Mouse (Mus musculus): Measurements from ENCODE around the gene P2ry6. TPM values are rescaled to one million over a fixed set of nuclear protein-coding genes. Genes with fewer than 3 reads are reported as not detected.

Gene P2ry6
- total RNA-seq (2021) = 1 to 10 TPM; 4.1 to 4.5 TPM
- long read RNA-seq, experiment 1, partial matches to known transcripts = 0 of 6 reads
- long read RNA-seq, experiment 1, other reads (novel, unspliced or antisense) = 3 of 6 reads
- long read RNA-seq, experiment 2, partial matches to known transcripts = 0 of 7 reads
- long read RNA-seq, experiment 2, other reads (novel, unspliced or antisense) = 3 of 7 reads

DNA sequence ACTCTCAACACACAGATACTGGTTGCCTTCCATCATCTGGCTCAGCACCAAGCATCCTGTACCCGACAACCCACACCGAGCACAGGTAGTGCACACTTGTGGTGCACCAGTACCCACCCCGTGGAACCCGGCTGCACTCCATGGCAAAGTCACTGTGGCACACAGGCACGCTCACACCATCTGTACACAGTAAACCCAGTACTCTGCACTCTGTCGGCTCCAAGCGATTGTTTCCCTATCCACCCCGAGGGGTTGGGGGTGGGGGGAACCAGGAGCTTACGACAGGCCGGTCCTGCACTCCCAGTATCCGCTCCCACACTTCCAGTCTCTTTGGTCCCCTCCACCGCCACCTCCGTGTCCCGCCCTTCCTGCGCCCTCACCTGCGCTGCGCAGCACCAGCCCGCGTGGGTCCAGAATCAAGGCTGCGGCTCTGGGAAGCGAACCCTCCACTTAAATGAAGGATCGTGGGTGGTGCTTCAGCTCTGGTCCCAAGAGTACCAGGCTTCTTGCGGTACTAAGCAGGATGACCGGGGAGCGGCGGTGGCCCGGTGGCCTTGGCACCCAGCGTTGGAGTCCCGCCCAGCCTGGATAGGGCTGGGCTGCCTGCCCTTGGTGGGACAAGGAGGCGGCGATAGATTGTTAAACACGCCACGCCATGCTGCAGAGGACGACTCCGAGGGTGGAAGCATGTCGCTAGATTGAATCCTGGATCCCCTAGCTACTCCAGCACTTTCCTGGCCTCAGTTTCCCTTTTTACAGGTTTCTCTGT lies at the start of gene P2ry6:
TSS of gene P2ry6 (minus strand) at position 515 of the 769 bp plus-strand sequence.
- intact Hi-C loops (cut with DNase I) = no loop called here
- peak in 1 of 2 experiments; percentile 73 for DNase-seq

DNA sequence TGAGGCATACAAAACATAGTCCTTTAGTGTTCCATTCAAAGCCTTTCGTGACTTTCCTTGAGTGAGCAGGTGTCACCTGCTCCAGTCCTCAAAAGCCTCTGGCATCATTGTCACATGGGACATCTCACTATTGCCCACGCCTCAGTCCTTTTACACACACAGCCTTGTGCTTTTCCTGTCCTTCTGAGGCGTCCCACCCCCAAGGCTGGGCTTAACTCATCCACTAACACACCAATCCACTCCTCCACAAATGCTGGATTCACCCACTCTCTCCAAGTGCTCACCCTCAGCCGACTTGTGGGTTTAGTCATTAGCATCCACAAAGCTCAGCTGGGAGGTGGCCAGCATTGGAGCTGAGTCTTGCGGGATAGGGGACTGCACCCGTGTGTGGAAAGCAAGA lies 43.0 kb upstream of the P2ry6 start:
- no peak for DNase-seq
- intact Hi-C loops (cut with DNase I) = no loop called here

DNA sequence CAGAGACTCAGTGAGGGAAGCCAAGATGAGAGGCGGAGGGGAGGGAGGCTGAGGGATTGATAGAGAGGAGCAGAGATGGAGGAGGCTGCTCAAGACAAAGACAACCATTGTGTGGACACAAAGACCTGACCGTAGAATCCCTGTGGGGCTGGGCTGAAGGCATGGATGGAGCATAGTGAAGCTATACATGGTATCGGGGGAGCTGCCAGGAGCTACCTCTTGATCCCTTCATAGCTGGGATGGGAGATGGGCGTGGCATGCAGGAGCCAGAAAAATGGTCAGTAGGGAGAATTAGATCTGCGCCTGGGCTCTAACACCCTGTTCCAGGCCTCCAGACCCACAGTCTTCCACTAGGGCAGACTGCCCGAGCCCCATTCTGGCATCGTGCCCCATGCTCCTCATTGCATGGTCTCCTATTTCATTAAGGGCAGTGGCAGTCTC lies 42.6 kb upstream of the P2ry6 start:
- DNase-seq = no peak
- intact Hi-C loops (cut with DNase I) = no loop called here

GRCm38 (mm10) chr7:101014985-101015384 lies 40.5 kb upstream of the P2ry6 start:
- intact Hi-C loops (cut with DNase I) = no loop called here
- DNase-seq = no peak

DNA sequence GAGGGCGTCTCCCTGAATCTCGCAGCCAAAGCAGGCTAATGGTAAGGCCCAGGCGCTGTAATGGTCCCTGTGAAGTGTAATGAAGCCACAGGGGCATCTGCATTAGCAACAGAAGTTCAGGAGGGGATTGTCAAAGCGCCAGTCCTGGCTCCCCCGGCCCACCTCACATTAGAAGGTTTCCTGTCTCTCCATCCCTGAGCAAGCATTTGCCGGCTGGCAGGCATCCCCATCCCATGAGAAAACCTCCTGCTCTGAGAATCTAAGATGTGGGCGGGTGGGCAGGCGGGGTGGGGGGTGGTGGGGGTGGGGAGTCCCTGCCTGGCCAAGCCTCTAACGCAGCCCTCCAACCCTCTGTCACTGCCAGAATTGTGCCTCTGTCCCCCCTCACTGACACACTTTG lies 39.6 kb upstream of the P2ry6 start:
- intact Hi-C loops (cut with DNase I) = no loop called here
- DNase-seq = no peak

DNA sequence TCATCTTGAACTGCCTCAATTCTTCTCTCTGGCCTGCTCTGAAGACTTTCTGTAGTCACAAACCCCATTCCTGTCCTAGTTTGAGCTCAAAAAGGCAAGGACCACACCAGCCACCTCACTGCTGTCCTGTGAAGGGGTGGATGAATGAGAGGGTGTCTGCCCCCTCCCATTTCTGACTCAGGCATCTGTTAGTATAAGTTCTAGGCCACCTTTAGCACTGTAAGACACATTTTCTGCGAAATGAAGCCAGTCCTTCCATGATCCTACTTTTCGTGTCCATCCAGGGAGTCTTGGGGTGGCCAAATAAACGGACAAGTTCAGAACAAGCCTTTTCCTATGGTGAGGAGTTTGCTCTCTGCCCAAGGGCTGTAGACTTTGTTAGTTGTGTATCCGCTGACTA lies 38.1 kb upstream of the P2ry6 start, which contains the start of gene P2ry2:
TSS of gene P2ry2 (minus strand) at position 326 of the 400 bp plus-strand sequence.
- DNase-seq = no peak
- intact Hi-C loops (cut with DNase I) = loop anchor here (2.0 kb wide), 2 partner anchors 24 to 36 kb away; no protein-coding TSS in a partner anchor

GRCm38 (mm10) chr7:101011681-101012367 lies 37.4 kb upstream of the P2ry6 start:
- peak; percentile 85 to 86 for DNase-seq
- intact Hi-C loops (cut with DNase I) = loop anchor here (2.0 kb wide), 2 partner anchors 23 to 37 kb away; no protein-coding TSS in a partner anchor

- no peak for DNase-seq
- intact Hi-C loops (cut with DNase I) = no loop called here
Observed at GRCm38 (mm10) chr7:101010741-101011140, 36.3 kb upstream of the P2ry6 start.

DNA sequence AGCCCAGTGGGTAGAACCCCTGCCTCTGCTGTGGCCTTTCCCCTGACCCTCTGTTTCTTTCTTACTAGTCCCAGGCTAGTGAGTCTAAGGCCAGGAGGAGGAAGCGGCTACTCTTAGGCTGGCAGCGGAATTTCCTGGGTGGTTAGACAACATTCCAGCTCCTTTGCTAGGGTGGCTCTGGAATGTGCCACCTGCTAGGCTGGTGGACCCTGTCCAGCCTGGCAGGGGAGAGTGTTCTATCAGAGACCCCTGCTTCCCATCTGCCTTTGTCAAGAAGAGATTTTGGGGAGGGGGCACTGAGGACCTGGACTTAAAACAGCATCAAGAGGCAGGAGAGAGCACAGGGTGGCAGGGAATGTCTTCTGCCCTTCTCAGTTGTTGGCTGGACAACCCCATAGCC lies 31.8 kb upstream of the P2ry6 start:
- intact Hi-C loops (cut with DNase I) = no loop called here

GRCm38 (mm10) chr7:101005119-101005518 lies 30.7 kb upstream of the P2ry6 start:
- intact Hi-C loops (cut with DNase I) = no loop called here

More for the DNA sequence above, 31.8 kb upstream of the P2ry6 start:
- DNase-seq = no peak

GRCm38 (mm10) chr7:101003442-101004326 lies 29.2 kb upstream of the P2ry6 start:
- intact Hi-C loops (cut with DNase I) = no loop called here
- peak; percentile 39 to 52 for DNase-seq

More at GRCm38 (mm10) chr7:101005119-101005518, 30.7 kb upstream of the P2ry6 start:
- DNase-seq = no peak

DNA sequence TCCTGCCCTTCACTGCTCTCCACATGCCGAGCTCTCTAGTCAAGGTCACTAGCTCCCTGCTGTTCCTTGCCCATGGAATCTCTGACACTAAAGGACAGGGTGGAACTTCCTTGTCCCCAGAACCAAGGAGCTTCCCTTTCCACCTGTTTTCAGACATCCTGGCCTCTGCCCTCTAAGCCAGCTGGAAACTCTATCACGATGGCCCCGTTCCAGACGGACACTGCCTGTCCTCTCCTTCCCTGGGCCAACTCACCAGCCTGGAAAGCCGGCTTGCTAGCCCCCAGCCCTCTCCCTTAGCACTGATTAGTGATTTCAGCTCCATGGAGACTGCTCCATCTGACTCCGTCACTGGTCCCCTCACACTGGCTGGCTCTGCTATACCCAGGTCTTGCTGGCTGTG lies 27.8 kb upstream of the P2ry6 start:
- DNase-seq = peak; percentile 63 to 73
- intact Hi-C loops (cut with DNase I) = no loop called here

GRCm38 (mm10) chr7:100999623-101000022 lies 25.2 kb upstream of the P2ry6 start:
- intact Hi-C loops (cut with DNase I) = no loop called here
- peak in 1 of 2 experiments; percentile 40 for DNase-seq

DNA sequence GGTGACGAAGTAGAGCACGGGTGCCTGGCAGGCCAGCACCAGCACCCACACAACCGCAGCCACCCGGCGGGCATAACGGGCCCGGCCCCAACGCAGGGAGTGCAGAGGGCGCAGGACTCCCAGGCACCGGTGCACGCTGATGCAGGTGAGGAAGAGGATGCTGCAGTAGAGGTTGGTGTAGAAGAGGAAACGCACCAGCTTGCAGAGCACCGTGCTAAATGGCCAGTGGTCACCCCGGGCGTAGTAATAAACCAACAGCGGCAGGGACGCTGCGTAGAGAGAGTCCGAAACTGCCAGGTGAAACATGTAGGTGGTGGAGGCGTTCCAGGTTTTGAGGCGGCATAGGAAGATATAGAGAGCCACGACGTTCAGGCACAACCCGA lies 24.1 kb upstream of the P2ry6 start:
- no peak for DNase-seq
- intact Hi-C loops (cut with DNase I) = no loop called here

- no peak for DNase-seq
- intact Hi-C loops (cut with DNase I) = no loop called here
Observed at GRCm38 (mm10) chr7:100997951-100998577, 23.6 kb upstream of the P2ry6 start.

GRCm38 (mm10) chr7:100997215-100997614 lies 22.8 kb upstream of the P2ry6 start:
- DNase-seq = no peak
- intact Hi-C loops (cut with DNase I) = no loop called here

- intact Hi-C loops (cut with DNase I) = no loop called here
- DNase-seq = no peak
Observed at GRCm38 (mm10) chr7:100995951-100996350, 21.5 kb upstream of the P2ry6 start.

DNA sequence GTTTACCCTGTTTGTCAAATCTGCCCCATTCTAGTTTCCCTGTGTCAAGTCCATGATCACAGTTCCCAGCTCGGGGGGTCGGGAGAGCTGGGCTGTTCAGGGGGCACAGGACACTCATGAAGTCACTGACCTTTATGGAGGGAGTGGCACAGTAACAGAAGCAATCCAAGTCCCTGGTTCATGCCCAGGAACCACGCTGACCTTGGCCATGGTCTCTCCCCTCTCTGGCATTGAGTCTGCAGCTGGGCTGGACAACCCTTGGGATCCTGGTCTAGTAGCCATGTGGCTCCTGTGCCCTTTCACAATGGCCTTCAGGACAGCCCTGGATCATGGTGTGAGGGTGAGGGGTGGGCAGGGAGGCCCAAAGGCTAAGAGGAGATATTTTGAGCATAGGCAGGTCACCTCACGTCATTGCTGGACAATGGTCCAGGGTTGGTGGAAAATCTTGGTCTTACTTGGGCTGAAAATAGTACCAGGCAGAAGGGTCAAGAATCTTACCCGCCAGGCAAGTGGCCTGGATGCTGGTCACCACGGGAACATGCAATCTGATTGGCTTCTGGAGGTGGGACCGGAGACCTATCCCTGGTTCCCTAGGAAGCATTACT lies 20.9 kb upstream of the P2ry6 start:
- intact Hi-C loops (cut with DNase I) = no loop called here
- peak in 1 of 2 experiments; percentile 5 for DNase-seq

DNA sequence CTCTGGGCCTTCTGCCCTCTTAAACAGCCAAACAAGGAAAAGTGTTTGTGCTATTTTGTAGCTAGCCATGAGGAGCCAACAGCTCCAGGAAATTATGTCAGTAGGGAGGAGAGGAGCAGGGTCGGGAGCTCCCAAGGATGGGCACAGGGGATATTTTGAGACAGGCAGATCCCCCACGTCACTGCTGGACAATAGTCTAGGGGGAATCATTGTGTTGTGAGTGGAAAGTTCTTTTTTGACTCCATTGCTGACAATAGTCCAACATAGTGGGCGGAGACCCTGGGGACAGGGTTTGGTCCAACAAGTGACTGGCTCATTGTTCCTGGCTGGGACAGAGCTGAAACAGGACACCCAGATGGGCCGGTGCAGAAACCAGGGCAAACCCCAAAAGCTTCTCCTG lies 18.7 kb upstream of the P2ry6 start:
- intact Hi-C loops (cut with DNase I) = no loop called here
- peak; percentile 75 to 84 for DNase-seq
